Mouse (Mus musculus): ENCODE data around the gene Adamts14. TPM values are rescaled to one million over a fixed set of nuclear protein-coding genes. Genes with fewer than 3 reads are reported as not detected.

Adamts14 gene
- polyA plus RNA-seq, 1 experiment from 2014 or later, result 0.55 TPM

DNA sequence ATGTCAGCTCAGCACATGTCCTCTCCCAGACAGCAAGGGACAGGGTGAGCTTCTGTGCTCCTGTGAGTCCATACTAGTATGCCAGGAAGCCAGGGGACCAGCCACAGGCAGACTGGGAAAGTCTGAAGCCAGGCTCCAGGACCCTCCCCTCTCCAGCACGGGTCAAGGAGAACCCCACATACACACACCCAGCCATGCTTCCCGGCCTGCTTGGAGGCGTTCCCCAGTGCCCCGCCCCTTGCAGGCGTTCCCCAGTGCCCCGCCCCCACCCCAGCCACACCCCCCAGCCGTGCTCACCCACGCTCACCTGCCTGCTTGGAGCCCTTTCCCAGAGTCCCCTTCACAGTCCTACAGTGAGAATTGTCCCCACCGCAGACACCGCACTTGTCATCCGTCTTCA, 60.4 kb downstream of the Adamts14 start:
- H3K4me2 ChIP-seq (ENCODE audit: low read depth, severe bottlenecking), result no peak overlapping the region
- ATAC-seq (ENCODE audit: insufficient number of reproducible peaks, low FRiP score, low TSS enrichment, low read depth) (no peak), DNase-seq (ENCODE audit: low spot score) (peak; percentile 40)
- H3K9me3 ChIP-seq (ENCODE audit: control insufficient read depth, low read length), result no peaks in the 10 kb centered on the region
- H3K36me3 ChIP-seq (ENCODE audit: control insufficient read depth, insufficient read depth, low read length), result no peaks in the 10 kb centered on the region
- no peak overlapping the region for H3K27ac ChIP-seq (replicated peaks; ENCODE audit: low read depth, low read length)
- WGBS, result 5% methylated on average over 11 of the region's 11 CpGs
- H3K9ac ChIP-seq (ENCODE audit: low read length), result no peak overlapping the region
- no peak overlapping the region for H3K4me3 ChIP-seq (ENCODE audit: low read depth, low read length)
- no peaks in the 10 kb centered on the region for H3K27me3 ChIP-seq (ENCODE audit: control insufficient read depth, insufficient read depth, low read length)
- no peaks in the 10 kb centered on the region for H3K4me1 ChIP-seq (ENCODE audit: control insufficient read depth, insufficient read depth, low read length)

- no peak overlapping the region for H3K4me3 ChIP-seq (ENCODE audit: low read depth, low read length)
- no peak overlapping the region for H3K9ac ChIP-seq (ENCODE audit: low read length)
- H3K4me1 ChIP-seq (ENCODE audit: control insufficient read depth, insufficient read depth, low read length), result no peaks in the 10 kb centered on the region
- DNase-seq (ENCODE audit: low spot score) (peak; percentile 78), ATAC-seq (ENCODE audit: insufficient number of reproducible peaks, low FRiP score, low TSS enrichment, low read depth) (no peak)
- whole genome bisulfite sequencing, result 9% methylated on average over 13 of the region's 13 CpGs
- H3K27ac ChIP-seq (replicated peaks; ENCODE audit: low read depth, low read length), result no peak overlapping the region
- no peak overlapping the region for H3K4me2 ChIP-seq (ENCODE audit: low read depth, severe bottlenecking)
- no peaks in the 10 kb centered on the region for H3K27me3 ChIP-seq (ENCODE audit: control insufficient read depth, insufficient read depth, low read length)
- no peaks in the 10 kb centered on the region for H3K36me3 ChIP-seq (ENCODE audit: control insufficient read depth, insufficient read depth, low read length)
- no peaks in the 10 kb centered on the region for H3K9me3 ChIP-seq (ENCODE audit: control insufficient read depth, low read length)
Measured at GRCm38 (mm10) chr10:61211743-61212142, 61.5 kb downstream of the Adamts14 start.

DNA sequence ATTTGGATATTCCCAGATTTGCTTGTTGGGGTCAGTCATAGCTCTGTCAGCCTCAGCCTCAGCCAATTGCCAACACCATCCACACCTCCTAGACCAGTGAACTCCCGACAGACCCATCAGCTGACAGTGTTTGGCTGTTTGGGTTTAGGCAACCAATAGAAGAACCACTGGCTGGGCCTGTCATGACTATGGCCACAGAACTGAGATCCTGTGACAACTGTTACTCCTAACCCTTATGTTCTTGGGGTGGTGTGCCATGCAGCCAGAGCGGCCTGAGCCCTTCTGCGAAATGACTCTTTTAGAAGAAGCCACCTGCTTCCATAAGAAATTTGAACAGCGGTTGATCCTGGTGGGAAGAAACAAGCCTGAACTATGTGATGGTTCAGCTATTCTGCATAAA, 62.1 kb downstream of the Adamts14 start:
- 73% methylated on average over 4 of the region's 4 CpGs for WGBS
- no peaks in the 10 kb centered on the region for H3K9me3 ChIP-seq (ENCODE audit: control insufficient read depth, low read length)
- no peak overlapping the region for H3K4me2 ChIP-seq (ENCODE audit: low read depth, severe bottlenecking)
- H3K27ac ChIP-seq (replicated peaks; ENCODE audit: low read depth, low read length), result no peak overlapping the region
- DNase-seq (ENCODE audit: low spot score), result no peak
- no peaks in the 10 kb centered on the region for H3K4me1 ChIP-seq (ENCODE audit: control insufficient read depth, insufficient read depth, low read length)
- no peaks in the 10 kb centered on the region for H3K27me3 ChIP-seq (ENCODE audit: control insufficient read depth, insufficient read depth, low read length)
- no peak for ATAC-seq (ENCODE audit: insufficient number of reproducible peaks, low FRiP score, low TSS enrichment, low read depth)
- H3K9ac ChIP-seq (ENCODE audit: low read length), result no peak overlapping the region
- H3K4me3 ChIP-seq (ENCODE audit: low read depth, low read length), result no peak overlapping the region
- H3K36me3 ChIP-seq (ENCODE audit: control insufficient read depth, insufficient read depth, low read length), result no peaks in the 10 kb centered on the region

GRCm38 (mm10) chr10:61208114-61208684, 65.0 kb downstream of the Adamts14 start:
- Histone ChIP-seq H3K4me3 (ENCODE audit: low read depth, low read length) (no peak overlapping the region), H3K27me3 (ENCODE audit: control insufficient read depth, insufficient read depth, low read length) (no peaks in the 10 kb centered on the region), H3K27ac (replicated peaks; ENCODE audit: low read depth, low read length) (no peak overlapping the region), H3K36me3 (ENCODE audit: control insufficient read depth, insufficient read depth, low read length) (no peaks in the 10 kb centered on the region), H3K4me1 (ENCODE audit: control insufficient read depth, insufficient read depth, low read length) (no peaks in the 10 kb centered on the region), H3K4me2 (ENCODE audit: low read depth, severe bottlenecking) (no peak overlapping the region), H3K9ac (ENCODE audit: low read length) (no peak overlapping the region), H3K9me3 (ENCODE audit: control insufficient read depth, low read length) (no peaks in the 10 kb centered on the region)
- ATAC-seq (ENCODE audit: insufficient number of reproducible peaks, low FRiP score, low TSS enrichment, low read depth) (no peak), DNase-seq (ENCODE audit: low spot score) (no peak)
- 87% methylated on average over 9 of the region's 9 CpGs for WGBS

GRCm38 (mm10) chr10:61203930-61204329, 69.3 kb downstream of the Adamts14 start:
- H3K9me3 ChIP-seq (ENCODE audit: control insufficient read depth, low read length), result no peaks in the 10 kb centered on the region
- ATAC-seq (ENCODE audit: insufficient number of reproducible peaks, low FRiP score, low TSS enrichment, low read depth) (no peak), DNase-seq (ENCODE audit: low spot score) (no peak)
- no peaks in the 10 kb centered on the region for H3K27me3 ChIP-seq (ENCODE audit: control insufficient read depth, insufficient read depth, low read length)
- no peaks in the 10 kb centered on the region for H3K36me3 ChIP-seq (ENCODE audit: control insufficient read depth, insufficient read depth, low read length)
- 62% methylated on average over 3 of the region's 3 CpGs for WGBS
- H3K27ac ChIP-seq (replicated peaks; ENCODE audit: low read depth, low read length), result no peak overlapping the region
- H3K4me3 ChIP-seq (ENCODE audit: low read depth, low read length), result no peak overlapping the region
- no peak overlapping the region for H3K4me2 ChIP-seq (ENCODE audit: low read depth, severe bottlenecking)
- H3K9ac ChIP-seq (ENCODE audit: low read length), result no peak overlapping the region
- H3K4me1 ChIP-seq (ENCODE audit: control insufficient read depth, insufficient read depth, low read length), result no peaks in the 10 kb centered on the region; the same call in 1 of the 2 replicates

DNA sequence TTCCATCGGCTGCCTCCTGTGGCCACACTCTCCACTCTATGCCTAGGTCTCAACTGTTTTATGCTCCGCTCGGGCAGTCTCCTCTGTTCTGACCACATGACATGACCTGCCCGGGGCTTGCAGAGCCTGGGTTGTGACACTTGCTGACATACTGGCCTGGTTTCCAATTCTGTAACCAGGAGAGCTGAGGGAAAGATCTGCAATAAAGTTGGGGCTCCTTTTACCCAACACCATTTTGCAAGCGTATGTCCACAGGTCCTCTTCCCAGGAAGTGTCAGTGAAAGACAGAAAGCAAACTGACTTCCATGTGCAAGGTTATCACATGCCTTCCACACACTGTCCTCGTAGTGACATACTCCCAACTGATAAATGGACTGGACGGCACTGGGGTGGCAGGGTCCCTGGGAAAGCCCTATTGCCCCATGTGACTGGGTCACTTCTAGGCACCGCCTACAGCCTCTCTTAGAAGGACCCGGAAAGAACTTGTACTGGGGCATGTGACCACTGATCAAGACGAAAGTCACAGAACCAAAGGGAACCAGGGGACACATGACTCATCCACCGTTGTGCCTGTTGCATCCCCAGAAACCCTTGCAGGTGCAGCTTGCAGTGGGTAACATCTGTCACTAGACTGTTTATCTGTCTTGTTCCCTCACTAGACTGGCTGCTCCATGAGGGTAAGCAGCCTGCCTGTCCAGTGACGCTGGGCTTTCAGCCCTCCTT, 71.5 kb downstream of the Adamts14 start:
- H3K9ac ChIP-seq (ENCODE audit: low read length), result no peak overlapping the region
- H3K4me3 ChIP-seq (ENCODE audit: low read depth, low read length), result no peak overlapping the region
- no peak overlapping the region for H3K27ac ChIP-seq (replicated peaks; ENCODE audit: low read depth, low read length)
- H3K36me3 ChIP-seq (ENCODE audit: control insufficient read depth, insufficient read depth, low read length), result no peaks in the 10 kb centered on the region
- ATAC-seq (ENCODE audit: insufficient number of reproducible peaks, low FRiP score, low TSS enrichment, low read depth) (no peak), DNase-seq (ENCODE audit: low spot score) (no peak)
- H3K4me1 ChIP-seq (ENCODE audit: control insufficient read depth, insufficient read depth, low read length), result no peaks in the 10 kb centered on the region; the same call in 1 of the 2 replicates
- no peaks in the 10 kb centered on the region for H3K9me3 ChIP-seq (ENCODE audit: control insufficient read depth, low read length)
- H3K27me3 ChIP-seq (ENCODE audit: control insufficient read depth, insufficient read depth, low read length), result no peaks in the 10 kb centered on the region
- WGBS, result 79% methylated on average over 12 of the region's 12 CpGs
- no peak overlapping the region for H3K4me2 ChIP-seq (ENCODE audit: low read depth, severe bottlenecking)

DNA sequence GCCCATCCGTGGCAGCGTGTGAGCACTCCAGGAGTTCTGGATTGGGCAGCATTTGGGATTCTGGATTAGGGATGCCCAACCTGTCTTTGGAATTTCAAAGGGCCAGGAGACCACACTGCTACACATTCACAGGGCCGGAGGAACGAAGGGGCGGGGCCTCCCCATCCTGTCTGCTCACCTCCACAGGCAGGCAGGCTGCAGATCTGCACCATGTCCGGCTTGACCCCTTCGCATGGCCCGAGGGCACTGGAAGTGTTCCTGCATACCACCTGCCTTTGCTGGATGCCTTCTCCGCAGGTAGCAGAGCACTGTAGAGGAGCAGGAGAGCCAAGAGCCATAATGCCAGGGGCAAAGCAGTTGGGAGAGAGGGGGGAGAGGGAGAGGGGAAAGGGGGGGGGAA, 72.2 kb downstream of the Adamts14 start:
- Histone ChIP-seq H3K27me3 (ENCODE audit: control insufficient read depth, insufficient read depth, low read length) (no peaks in the 10 kb centered on the region), H3K4me3 (ENCODE audit: low read depth, low read length) (no peak overlapping the region), H3K4me2 (ENCODE audit: low read depth, severe bottlenecking) (no peak overlapping the region), H3K9me3 (ENCODE audit: control insufficient read depth, low read length) (no peaks in the 10 kb centered on the region), H3K27ac (replicated peaks; ENCODE audit: low read depth, low read length) (no peak overlapping the region), H3K4me1 (ENCODE audit: control insufficient read depth, insufficient read depth, low read length) (no peaks in the 10 kb centered on the region; the same call in 1 of the 2 replicates), H3K9ac (ENCODE audit: low read length) (no peak overlapping the region), H3K36me3 (ENCODE audit: control insufficient read depth, insufficient read depth, low read length) (no peaks in the 10 kb centered on the region)
- no peak for DNase-seq (ENCODE audit: low spot score)
- ATAC-seq (ENCODE audit: insufficient number of reproducible peaks, low FRiP score, low TSS enrichment, low read depth), result no peak
- 44% methylated on average over 9 of the region's 9 CpGs for WGBS

- Histone ChIP-seq H3K9ac (ENCODE audit: low read length) (no peak overlapping the region), H3K27me3 (ENCODE audit: control insufficient read depth, insufficient read depth, low read length) (no peaks in the 10 kb centered on the region), H3K9me3 (ENCODE audit: control insufficient read depth, low read length) (no peaks in the 10 kb centered on the region), H3K27ac (replicated peaks; ENCODE audit: low read depth, low read length) (no peak overlapping the region), H3K36me3 (ENCODE audit: control insufficient read depth, insufficient read depth, low read length) (no peaks in the 10 kb centered on the region), H3K4me1 (ENCODE audit: control insufficient read depth, insufficient read depth, low read length) (no peaks in the 10 kb centered on the region; the same call in 1 of the 2 replicates), H3K4me2 (ENCODE audit: low read depth, severe bottlenecking) (no peak overlapping the region), H3K4me3 (ENCODE audit: low read depth, low read length) (no peak overlapping the region)
- WGBS, result 75% methylated on average over 7 of the region's 7 CpGs
- DNase-seq (ENCODE audit: low spot score) (no peak), ATAC-seq (ENCODE audit: insufficient number of reproducible peaks, low FRiP score, low TSS enrichment, low read depth) (no peak; the same call in 1 of the 2 replicates)
Measured at GRCm38 (mm10) chr10:61200232-61200820, 72.9 kb downstream of the Adamts14 start.
